Mouse (Mus musculus): ENCODE results near the gene Bbs2. TPM values are rescaled to one million over a fixed set of nuclear protein-coding genes. Genes with fewer than 3 reads are reported as not detected.

The Bbs2 gene
- total and polyA plus RNA-seq, 3 experiments: 3.4 to 6.8 TPM; not detected in 1

- Histone ChIP-seq H3K79me2 (ENCODE audit: control insufficient read depth, insufficient read depth, low read length, poor library complexity) (no peaks in the 10 kb centered on the region), H3K9ac (ENCODE audit: control insufficient read depth, low read depth, low read length, poor library complexity, severe bottlenecking) (no peak overlapping the region), H3K36me3 (ENCODE audit: control insufficient read depth in 1 of 2, insufficient read depth in 2 of 2, low read length in 2 of 2) (no peaks in the 10 kb centered on the region), H3K4me1 (ENCODE audit: control insufficient read depth in 1 of 2, insufficient read depth in 2 of 2, low read length in 2 of 2) (no peaks in the 10 kb centered on the region), H3K27ac (ENCODE audit: control insufficient read depth, low read depth, low read length) (no peak overlapping the region), H3K4me3 (ENCODE audit: control insufficient read depth in 1 of 2, insufficient read depth in 1 of 2, low read depth in 2 of 2, low read length in 2 of 2) (no peak overlapping the region), H3K9me3 (replicated peaks; ENCODE audit: insufficient read depth, low read length) (no peaks in the 10 kb centered on the region), H3K27me3 (ENCODE audit: control insufficient read depth in 1 of 2, insufficient read depth in 2 of 2, low read length in 2 of 2) (peaks cover 0 to 7% of the 10 kb centered on the region in 2 experiments; a peak in 3 of 4 replicates)
- DNase-seq (ENCODE audit: low read depth, low spot score): no peak
- TF ChIP-seq POLR2AphosphoS2 (IDR thresholded peaks at IDR 0.05; ENCODE audit: low read length) (no peak), ETS1 (IDR thresholded peaks at IDR 0.05; ENCODE audit: low read depth, low read length) (no peak), BHLHE40 (IDR thresholded peaks at IDR 0.05; ENCODE audit: borderline replicate concordance, low read depth, low read length) (no peak), ZKSCAN1 (IDR thresholded peaks at IDR 0.05; ENCODE audit: low read depth, low read length) (no peak), MEF2A (IDR thresholded peaks at IDR 0.05; ENCODE audit: extremely low read depth, insufficient replicate concordance, low read depth, low read length, poor library complexity, severe bottlenecking) (no peak)
These were observed 33.4 kb upstream of the Bbs2 start for GRCm38 (mm10) chr8:94132096-94132495.

- H3K9ac ChIP-seq (ENCODE audit: control insufficient read depth, low read depth, low read length, poor library complexity, severe bottlenecking): no peak overlapping the region
These were observed 31.4 kb upstream of the Bbs2 start for GRCm38 (mm10) chr8:94130126-94130525.

GRCm38 (mm10) chr8:94129133-94129789 lies 30.5 kb upstream of the Bbs2 start:
- no peaks in the 10 kb centered on the region for H3K9me3 ChIP-seq (replicated peaks; ENCODE audit: insufficient read depth, low read length)
- no peaks in the 10 kb centered on the region for H3K36me3 ChIP-seq (ENCODE audit: control insufficient read depth in 1 of 2, insufficient read depth in 2 of 2, low read length in 2 of 2)
- TF ChIP-seq BHLHE40 (IDR thresholded peaks at IDR 0.05; ENCODE audit: borderline replicate concordance, low read depth, low read length): no peak
- no peak for TF ChIP-seq MAZ (IDR thresholded peaks at IDR 0.05; ENCODE audit: low read depth, low read length)
- TF ChIP-seq EP300 (IDR thresholded peaks at IDR 0.05; ENCODE audit: low read depth in 1 of 2, low read length in 2 of 2): no peak
- TF ChIP-seq MAX (IDR thresholded peaks at IDR 0.05; ENCODE audit: low read length): no peak
- TF ChIP-seq TCF12 (IDR thresholded peaks at IDR 0.05; ENCODE audit: low read depth, low read length): no peak
- TF ChIP-seq TBP (IDR thresholded peaks at IDR 0.05; ENCODE audit: low read depth, low read length): no peak
- no peak overlapping the region for H3K27ac ChIP-seq (ENCODE audit: control insufficient read depth, low read depth, low read length)
- H3K4me1 ChIP-seq (ENCODE audit: control insufficient read depth in 1 of 2, insufficient read depth in 2 of 2, low read length in 2 of 2): no peaks in the 10 kb centered on the region
- no peaks in the 10 kb centered on the region for H3K79me2 ChIP-seq (ENCODE audit: control insufficient read depth, insufficient read depth, low read length, poor library complexity)
- H3K27me3 ChIP-seq (ENCODE audit: control insufficient read depth in 1 of 2, insufficient read depth in 2 of 2, low read length in 2 of 2): peaks cover 2 to 15% of the 10 kb centered on the region in 2 experiments; a peak in 3 of 4 replicates
- H3K4me3 ChIP-seq (ENCODE audit: control insufficient read depth in 1 of 2, insufficient read depth in 1 of 2, low read depth in 2 of 2, low read length in 2 of 2): no peak overlapping the region
- DNase-seq (ENCODE audit: low read depth, low spot score): no peak
- H3K9ac ChIP-seq (ENCODE audit: control insufficient read depth, low read depth, low read length, poor library complexity, severe bottlenecking): no peak overlapping the region

More at GRCm38 (mm10) chr8:94130126-94130525, 31.4 kb upstream of the Bbs2 start:
- H3K9me3 ChIP-seq (replicated peaks; ENCODE audit: insufficient read depth, low read length): no peaks in the 10 kb centered on the region
- H3K27me3 ChIP-seq (ENCODE audit: control insufficient read depth in 1 of 2, insufficient read depth in 2 of 2, low read length in 2 of 2): peaks cover under 1 to 12% of the 10 kb centered on the region in 2 experiments; a peak in 3 of 4 replicates
- H3K79me2 ChIP-seq (ENCODE audit: control insufficient read depth, insufficient read depth, low read length, poor library complexity): no peaks in the 10 kb centered on the region
- no peak for DNase-seq (ENCODE audit: low read depth, low spot score)
- H3K4me1 ChIP-seq (ENCODE audit: control insufficient read depth in 1 of 2, insufficient read depth in 2 of 2, low read length in 2 of 2): no peaks in the 10 kb centered on the region
- TF ChIP-seq MEF2A (IDR thresholded peaks at IDR 0.05; ENCODE audit: extremely low read depth, insufficient replicate concordance, low read depth, low read length, poor library complexity, severe bottlenecking): no peak
- TF ChIP-seq CHD1 (IDR thresholded peaks at IDR 0.05; ENCODE audit: low read depth, low read length): no peak
- no peak for TF ChIP-seq USF2 (IDR thresholded peaks at IDR 0.05; ENCODE audit: borderline replicate concordance in 1 of 2, insufficient read depth in 1 of 2, low read depth in 1 of 2, low read length in 2 of 2)
- no peak for TF ChIP-seq ZMIZ1 (IDR thresholded peaks at IDR 0.05; ENCODE audit: low read depth, low read length)
- no peak for TF ChIP-seq BHLHE40 (IDR thresholded peaks at IDR 0.05; ENCODE audit: borderline replicate concordance, low read depth, low read length)
- no peak for TF ChIP-seq SIN3A (IDR thresholded peaks at IDR 0.05; ENCODE audit: low read length)
- no peak for TF ChIP-seq ZNF384 (IDR thresholded peaks at IDR 0.05; ENCODE audit: low read depth, low read length)
- TF ChIP-seq CTCF (IDR thresholded peaks at IDR 0.05 in 2 of 3, conservative IDR thresholded peaks at IDR 0.05 in 1 of 3; ENCODE audit: control insufficient read depth in 1 of 3, insufficient read depth in 1 of 3, low read depth in 2 of 3, low read length in 3 of 3, poor library complexity in 1 of 3, severe bottlenecking in 1 of 3): no peak
- TF ChIP-seq MXI1 (IDR thresholded peaks at IDR 0.05; ENCODE audit: low read depth, low read length): no peak
- no peak for TF ChIP-seq TBP (IDR thresholded peaks at IDR 0.05; ENCODE audit: low read depth, low read length)
- TF ChIP-seq MAZ (IDR thresholded peaks at IDR 0.05; ENCODE audit: low read depth, low read length): no peak
- H3K27ac ChIP-seq (ENCODE audit: control insufficient read depth, low read depth, low read length): no peak overlapping the region
- H3K36me3 ChIP-seq (ENCODE audit: control insufficient read depth in 1 of 2, insufficient read depth in 2 of 2, low read length in 2 of 2): no peaks in the 10 kb centered on the region
- no peak overlapping the region for H3K4me3 ChIP-seq (ENCODE audit: control insufficient read depth in 1 of 2, insufficient read depth in 1 of 2, low read depth in 2 of 2, low read length in 2 of 2)
